Mouse (Mus musculus) neural tube, embryonic 14.5 days (tissue): ENCODE results near the gene Farsb. TPM values are rescaled to one million over a fixed set of nuclear protein-coding genes. Genes with fewer than 3 reads are reported as not detected.

Experiments used
- polyA plus RNA-seq: library from polyadenylated mRNA; unstranded; fragments of >200 nt; fragmentation: Nextera tagmentation; extraction: Ambion mirVana; gene quantifications from 2 replicates; pipeline ENCODE4 v1.2.1, GENCODE M21; 2014

The Farsb gene
- polyA plus RNA-seq, 1 experiment from 2014 or later = 171 TPM

Other genes with a start within 250 kb of the Farsb start
- 1.6 and 2.6 TPM in 2 replicates for gene Sgpp2, start 178.6 kb downstream of the Farsb start, polyA plus RNA-seq
- gene Mogat1, start 22.1 kb upstream of the Farsb start, polyA plus RNA-seq = 0.39 TPM in 1 of 2 replicates, not detected in the other
- gene BC035947, start 23.3 kb upstream of the Farsb start, polyA plus RNA-seq = 0.90 and 1.4 TPM in 2 replicates
- 96.6 and 124 TPM in 2 replicates for gene Acsl3, start 168.9 kb upstream of the Farsb start, polyA plus RNA-seq
- gene Utp14b, start 169.1 kb upstream of the Farsb start, polyA plus RNA-seq = 2.4 and 5.0 TPM in 2 replicates